Mouse (Mus musculus) C2C12 (cell line): Measurements from ENCODE around the gene Minos1.

Source experiments
- CEBPB ChIP-seq: IDR thresholded peaks from one replicate; pipeline ENCODE4 v1.6.1; 2011; ENCODE audit warnings: low read depth, mild to moderate bottlenecking, control low read depth, moderate library complexity
- CTCF ChIP-seq: IDR thresholded peaks from one replicate; pipeline ENCODE4 v1.5.1; 2011; ENCODE audit not compliant: control insufficient read depth, insufficient read depth, insufficient read length
- FOSL1 ChIP-seq: IDR thresholded peaks from one replicate; pipeline ENCODE4 v1.8.0; 2011; ENCODE audit warnings: mild to moderate bottlenecking, low read length; ENCODE audit not compliant: poor library complexity, insufficient read depth, severe bottlenecking
- MAX ChIP-seq: IDR thresholded peaks from one replicate; pipeline ENCODE4 v1.6.1; 2011; ENCODE audit warnings: mild to moderate bottlenecking, control low read depth
- MYOD1 ChIP-seq: IDR thresholded peaks from one replicate; pipeline ENCODE4 v1.6.1; 2011; ENCODE audit warnings: low read depth; ENCODE audit not compliant: control insufficient read depth, insufficient read length
- MYOG ChIP-seq: IDR thresholded peaks from one replicate; pipeline ENCODE4 v1.6.1; 2011; ENCODE audit not compliant: control insufficient read depth, insufficient read length; ENCODE audit errors: extremely low read depth
- USF1 ChIP-seq: IDR thresholded peaks from one replicate; pipeline ENCODE4 v1.6.1; 2011; ENCODE audit warnings: low read depth, mild to moderate bottlenecking, control low read depth, moderate library complexity

- TF ChIP-seq CTCF (no peak), USF1 (no peak), MYOD1 (peak; percentile 99), MAX (no peak), FOSL1 (no peak), MYOG (no peak), CEBPB (no peak)
These were observed 51.5 kb downstream of the Minos1 start for GRCm38 (mm10) chr4:139079439-139079838.
